Mouse (Mus musculus) cortical plate, adult 2 months (tissue): ENCODE data around the gene Fbxo28.

ENCODE experiments used
- CTCF ChIP-seq: fragments of 200-500 bp; IDR thresholded peaks from 2 replicates; pipeline ENCODE4 v1.5.1; 2011; ENCODE audit warnings: mild to moderate bottlenecking, control low read depth, low read length; ENCODE audit not compliant: insufficient read depth; ENCODE audit errors: extremely low read depth
- POLR2A ChIP-seq: fragments of 200-500 bp; IDR thresholded peaks from 2 replicates; pipeline ENCODE4 v1.6.1; 2011; ENCODE audit warnings: mild to moderate bottlenecking, low read length, control low read depth; ENCODE audit not compliant: insufficient read depth; ENCODE audit errors: extremely low read depth

DNA sequence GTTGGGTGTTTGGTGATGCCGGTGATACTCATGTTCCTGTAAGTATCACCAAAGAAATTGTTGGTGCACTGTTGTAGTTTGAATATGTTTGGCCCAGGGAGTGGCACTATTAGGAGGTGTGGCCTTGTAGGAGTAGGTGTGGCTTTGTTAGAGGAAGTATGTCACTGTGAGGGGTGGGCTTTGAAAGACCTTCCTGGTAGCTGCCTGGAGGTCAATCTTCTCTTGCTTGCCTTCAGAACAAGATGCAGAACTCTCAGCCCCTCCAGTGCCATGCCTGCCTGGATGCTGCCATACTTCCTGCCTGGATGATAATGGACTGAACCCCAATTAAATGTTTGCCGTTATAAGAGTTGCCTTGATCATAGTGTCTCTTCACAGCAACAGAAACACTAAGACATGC, 56.6 kb downstream of the Fbxo28 start:
- TF ChIP-seq CTCF, result no peak
- TF ChIP-seq POLR2A, result no peak
